Mouse (Mus musculus) lung, postnatal 0 days (tissue): ENCODE measurements around the gene Shtn1.

Experiments used
- CTCF ChIP-seq: IDR thresholded peaks from 2 replicates; pipeline ENCODE4 v1.5.1; 2016; ENCODE audit warnings: antibody characterized with exemption, mild to moderate bottlenecking
- EP300 ChIP-seq: IDR thresholded peaks from 2 replicates; pipeline ENCODE4 v1.6.1; 2016; ENCODE audit warnings: antibody characterized with exemption, mild to moderate bottlenecking, control low read depth

- TF ChIP-seq CTCF = no peak
- no peak for TF ChIP-seq EP300
Observed at GRCm38 (mm10) chr19:59051622-59052021, 24.3 kb downstream of the Shtn1 start.
